ENCODE assay signal across 12 mouse cellular contexts in the genomic region with DNA sequence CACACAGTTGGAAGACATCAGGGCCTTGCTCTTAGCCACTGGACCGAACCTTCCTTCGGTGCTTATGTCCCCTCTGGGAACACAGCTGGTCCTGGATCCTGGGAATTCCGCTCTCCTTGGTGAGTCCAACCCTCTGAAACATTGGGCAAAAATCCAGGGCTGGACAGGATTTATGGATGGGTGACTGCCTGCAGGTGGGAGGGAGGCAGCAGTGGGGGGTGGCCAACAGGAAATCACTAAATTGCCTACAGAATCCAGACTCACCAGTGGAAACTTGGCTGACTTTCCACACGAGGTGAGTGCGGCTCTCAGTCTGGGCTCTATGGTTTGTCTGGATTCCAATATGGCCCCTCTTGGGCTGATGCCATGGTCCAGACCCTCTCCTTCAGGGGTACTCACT.
A peak's percentile ranks its signal among the peaks of the same experiment; 100 is the strongest.
DNase-seq lines count a peak whose midpoint lies in the region; ATAC-seq lines count a peak whose summit lies in the region.
"Had no signal": no experiment of that assay in that cellular context is flagged by ENCODE, and none has a peak within 500 bp of the region (broad histone marks: within the 10 kb centered on the region; RNA-seq: fewer than 3 reads in every experiment).

No protein-coding gene starts in this region.

- WGBS in forebrain, embryonic 12.5 days: 86% methylated on average over 5 of the region's 5 CpGs

- no peaks in the 10 kb centered on the region for H3K27me3 ChIP-seq in forebrain, embryonic 12.5 days
- H3K27me3 ChIP-seq: liver, embryonic 12.5 days had no signal

- no peaks in the 10 kb centered on the region for H3K4me1 ChIP-seq in forebrain, embryonic 12.5 days
- H3K4me1 ChIP-seq: forebrain, embryonic 10.5 days; liver, embryonic 12.5 days; midbrain, embryonic 10.5 days had no signal

- H3K4me3 ChIP-seq in forebrain, embryonic 12.5 days (replicated peaks): no peak overlapping the region
- H3K4me3 ChIP-seq: forebrain, embryonic 10.5 days; liver, embryonic 12.5 days; midbrain, embryonic 10.5 days had no signal

- ATAC-seq in forebrain, embryonic 12.5 days (ENCODE audit: low FRiP score): no peak
- ATAC-seq in CD4-positive, CD25-positive, alpha-beta regulatory T cell, adult 4 months: no peak
- ATAC-seq: liver, embryonic 12.5 days had no signal

- H3K4me2 ChIP-seq in forebrain, embryonic 12.5 days: no peak overlapping the region
- H3K4me2 ChIP-seq: liver, embryonic 12.5 days had no signal

- no peaks in the 10 kb centered on the region for H3K36me3 ChIP-seq in forebrain, embryonic 12.5 days (replicated peaks)
- H3K36me3 ChIP-seq: forebrain, embryonic 10.5 days; liver, embryonic 12.5 days; midbrain, embryonic 10.5 days had no signal

- H3K27ac ChIP-seq in forebrain, embryonic 12.5 days: no peak overlapping the region
- H3K27ac ChIP-seq: forebrain, embryonic 10.5 days; liver, embryonic 12.5 days; midbrain, embryonic 10.5 days had no signal

- peak; percentile 37 for DNase-seq in adrenal gland, postnatal 10 days
- DNase-seq in adrenal gland, postnatal 36 days: peak; percentile 32 to 54
- peak; percentile 46 for DNase-seq in gastrocnemius, postnatal 25 days
- peak; percentile 63 to 77 for DNase-seq in kidney, postnatal 36 days
- DNase-seq in lung, postnatal 14 days: no peak
- DNase-seq: heart, postnatal 4 days; thymus, adult 18-20 months had no signal

- no peaks in the 10 kb centered on the region for H3K9me3 ChIP-seq in forebrain, embryonic 12.5 days
- H3K9me3 ChIP-seq: forebrain, embryonic 10.5 days; liver, embryonic 12.5 days; midbrain, embryonic 10.5 days had no signal

- H3K9ac ChIP-seq in forebrain, embryonic 12.5 days: no peak overlapping the region
- H3K9ac ChIP-seq: liver, embryonic 12.5 days had no signal
